Mouse (Mus musculus): Measurements from ENCODE around the gene Sept14. TPM values are rescaled to one million over a fixed set of nuclear protein-coding genes. Genes with fewer than 3 reads are reported as not detected.

Sept14 gene
- total and polyA plus RNA-seq, 3 experiments: not detected

DNA sequence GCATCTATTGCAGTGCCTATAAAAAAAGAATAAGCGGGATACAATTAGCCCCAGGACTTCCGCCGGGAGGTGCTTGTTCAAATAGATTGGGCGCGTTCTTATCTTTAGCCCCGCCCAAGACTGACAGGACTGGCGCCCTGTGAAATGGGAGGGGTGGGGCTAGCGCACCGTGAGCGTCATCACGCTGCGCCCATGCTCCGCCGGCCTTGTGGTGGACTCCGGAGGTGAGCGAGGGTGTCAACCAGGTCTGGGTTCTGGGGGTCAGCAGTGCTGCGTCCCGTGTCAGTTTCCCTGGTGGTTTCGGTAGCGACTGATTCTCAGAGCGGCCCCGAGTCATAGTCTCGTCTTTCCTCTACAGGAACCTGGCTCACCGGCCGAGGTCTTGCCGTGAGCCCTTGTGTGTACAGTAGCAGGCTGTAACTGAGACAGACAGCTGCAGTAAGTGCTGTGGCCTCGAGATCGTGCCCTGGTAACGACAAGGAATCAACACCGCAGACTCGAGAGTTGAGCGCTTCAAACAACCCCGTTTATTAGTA, 7.1 kb upstream of the Sept14 start, which contains the start of gene Mrps17 (continued):
- TF ChIP-seq GATA1 (IDR thresholded peaks at IDR 0.05; ENCODE audit: low read depth, low read length) (peak; percentile 95), SMC3 (IDR thresholded peaks at IDR 0.05; ENCODE audit: low read depth, low read length) (no peak; the same call in 1 of the 2 replicates), CHD1 (IDR thresholded peaks at IDR 0.05; ENCODE audit: low read depth, low read length) (no peak)

- Histone ChIP-seq H3K79me2 (ENCODE audit: control insufficient read depth, insufficient read depth, low read length, poor library complexity) (no peaks in the 10 kb centered on the region), H3K4me1 (ENCODE audit: control insufficient read depth in 1 of 2, insufficient read depth in 2 of 2, low read length in 2 of 2) (no peaks in the 10 kb centered on the region), H3K36me3 (ENCODE audit: control insufficient read depth in 1 of 2, insufficient read depth in 2 of 2, low read length in 2 of 2) (no peaks in the 10 kb centered on the region), H3K9ac (ENCODE audit: control insufficient read depth, low read depth, low read length, poor library complexity, severe bottlenecking) (no peak overlapping the region), H3K9me3 (replicated peaks; ENCODE audit: insufficient read depth, low read length) (no peaks in the 10 kb centered on the region), H3K27ac (ENCODE audit: control insufficient read depth, low read depth, low read length) (no peak overlapping the region), H3K27me3 (ENCODE audit: control insufficient read depth in 1 of 2, insufficient read depth in 2 of 2, low read length in 2 of 2) (peaks cover 2 to 8% of the 10 kb centered on the region in 2 experiments; a peak in 3 of 4 replicates), H3K4me3 (ENCODE audit: control insufficient read depth in 1 of 2, insufficient read depth in 1 of 2, low read depth in 2 of 2, low read length in 2 of 2) (no peak overlapping the region)
- no peak for TF ChIP-seq MAZ (IDR thresholded peaks at IDR 0.05; ENCODE audit: low read depth, low read length)
- TF ChIP-seq NELFE (IDR thresholded peaks at IDR 0.05; ENCODE audit: low read depth, low read length): no peak
- no peak for TF ChIP-seq POLR2AphosphoS2 (IDR thresholded peaks at IDR 0.05; ENCODE audit: low read length)
- no peak for TF ChIP-seq POLR2AphosphoS5 (IDR thresholded peaks at IDR 0.05; ENCODE audit: borderline replicate concordance, low read depth, low read length)
- no peak for TF ChIP-seq CTCF (IDR thresholded peaks at IDR 0.05 in 2 of 3, conservative IDR thresholded peaks at IDR 0.05 in 1 of 3; ENCODE audit: control insufficient read depth in 1 of 3, insufficient read depth in 1 of 3, low read depth in 2 of 3, low read length in 3 of 3, poor library complexity in 1 of 3, severe bottlenecking in 1 of 3)
- no peak for TF ChIP-seq RCOR1 (IDR thresholded peaks at IDR 0.05; ENCODE audit: low read depth, low read length)
- TF ChIP-seq MAX (IDR thresholded peaks at IDR 0.05; ENCODE audit: low read length): no peak
- TF ChIP-seq SIN3A (IDR thresholded peaks at IDR 0.05; ENCODE audit: low read length): no peak
- no peak for TF ChIP-seq CHD1 (IDR thresholded peaks at IDR 0.05; ENCODE audit: low read depth, low read length)
- TF ChIP-seq BHLHE40 (IDR thresholded peaks at IDR 0.05; ENCODE audit: borderline replicate concordance, low read depth, low read length): no peak
- TF ChIP-seq NRF1 (IDR thresholded peaks at IDR 0.05; ENCODE audit: insufficient read depth, low read depth, low read length, poor library complexity, severe bottlenecking): no peak
- no peak for TF ChIP-seq MYC (IDR thresholded peaks at IDR 0.05; ENCODE audit: low read depth, low read length)
- TF ChIP-seq MAFK (IDR thresholded peaks at IDR 0.05; ENCODE audit: borderline replicate concordance, low read depth, low read length): no peak
- no peak for TF ChIP-seq HCFC1 (IDR thresholded peaks at IDR 0.05; ENCODE audit: low read depth, low read length)
- TF ChIP-seq USF2 (IDR thresholded peaks at IDR 0.05; ENCODE audit: borderline replicate concordance in 1 of 2, insufficient read depth in 1 of 2, low read depth in 1 of 2, low read length in 2 of 2): no peak
- no peak for DNase-seq (ENCODE audit: low read depth, low spot score)
Measured at GRCm38 (mm10) chr5:129703368-129703767, 4.9 kb downstream of the Sept14 start.

DNA sequence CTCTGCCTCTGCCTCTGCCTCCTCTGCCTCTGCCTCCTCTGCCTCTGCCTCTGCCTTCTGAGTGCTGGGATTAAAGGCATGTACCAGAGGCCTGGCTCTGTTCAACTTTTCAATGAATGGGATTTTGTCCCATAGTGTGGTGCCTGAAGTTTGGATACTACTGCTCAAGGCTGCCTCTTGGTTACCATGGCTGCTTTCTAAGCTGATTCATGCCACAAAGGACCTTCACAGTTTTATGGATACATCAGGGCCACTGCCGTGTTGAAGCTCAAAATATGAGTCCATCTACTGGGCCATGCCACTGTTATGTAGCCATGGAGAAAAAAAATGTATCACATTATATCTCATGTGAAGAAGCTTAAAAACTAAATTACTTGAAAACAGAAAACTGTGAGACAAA, 6.6 kb downstream of the Sept14 start:
- H3K9ac ChIP-seq (ENCODE audit: control insufficient read depth, low read depth, low read length, poor library complexity, severe bottlenecking): no peak overlapping the region
- H3K4me1 ChIP-seq (ENCODE audit: control insufficient read depth in 1 of 2, insufficient read depth in 2 of 2, low read length in 2 of 2): no peaks in the 10 kb centered on the region
- no peak overlapping the region for H3K4me3 ChIP-seq (ENCODE audit: control insufficient read depth in 1 of 2, insufficient read depth in 1 of 2, low read depth in 2 of 2, low read length in 2 of 2)
- no peak overlapping the region for H3K27ac ChIP-seq (ENCODE audit: control insufficient read depth, low read depth, low read length)
- peaks cover 2 to 8% of the 10 kb centered on the region in 2 experiments; a peak in 3 of 4 replicates for H3K27me3 ChIP-seq (ENCODE audit: control insufficient read depth in 1 of 2, insufficient read depth in 2 of 2, low read length in 2 of 2)
- DNase-seq (ENCODE audit: low read depth, low spot score): no peak
- H3K79me2 ChIP-seq (ENCODE audit: control insufficient read depth, insufficient read depth, low read length, poor library complexity): no peaks in the 10 kb centered on the region
- no peaks in the 10 kb centered on the region for H3K36me3 ChIP-seq (ENCODE audit: control insufficient read depth in 1 of 2, insufficient read depth in 2 of 2, low read length in 2 of 2)
- H3K9me3 ChIP-seq (replicated peaks; ENCODE audit: insufficient read depth, low read length): no peaks in the 10 kb centered on the region
- TF ChIP-seq CTCF (IDR thresholded peaks at IDR 0.05 in 2 of 3, conservative IDR thresholded peaks at IDR 0.05 in 1 of 3; ENCODE audit: control insufficient read depth in 1 of 3, insufficient read depth in 1 of 3, low read depth in 2 of 3, low read length in 3 of 3, poor library complexity in 1 of 3, severe bottlenecking in 1 of 3) (no peak), GATA1 (IDR thresholded peaks at IDR 0.05; ENCODE audit: low read depth, low read length) (no peak), POLR2AphosphoS5 (IDR thresholded peaks at IDR 0.05; ENCODE audit: borderline replicate concordance, low read depth, low read length) (no peak), BHLHE40 (IDR thresholded peaks at IDR 0.05; ENCODE audit: borderline replicate concordance, low read depth, low read length) (no peak), UBTF (IDR thresholded peaks at IDR 0.05; ENCODE audit: borderline replicate concordance, insufficient read depth, low read depth, low read length) (no peak), ELF1 (IDR thresholded peaks at IDR 0.05; ENCODE audit: low read depth, low read length) (no peak), E2F4 (IDR thresholded peaks at IDR 0.05; ENCODE audit: borderline replicate concordance, low read depth, low read length) (no peak), MEF2A (IDR thresholded peaks at IDR 0.05; ENCODE audit: extremely low read depth, insufficient replicate concordance, low read depth, low read length, poor library complexity, severe bottlenecking) (no peak), MAFK (IDR thresholded peaks at IDR 0.05; ENCODE audit: borderline replicate concordance, low read depth, low read length) (no peak), ZNF384 (IDR thresholded peaks at IDR 0.05; ENCODE audit: low read depth, low read length) (no peak), POLR2A (IDR thresholded peaks at IDR 0.05; ENCODE audit: control insufficient read depth in 1 of 2, insufficient read depth in 1 of 2, low read depth in 1 of 2, low read length in 2 of 2, poor library complexity in 1 of 2) (no peak), ZMIZ1 (IDR thresholded peaks at IDR 0.05; ENCODE audit: low read depth, low read length) (no peak), HCFC1 (IDR thresholded peaks at IDR 0.05; ENCODE audit: low read depth, low read length) (no peak), SIN3A (IDR thresholded peaks at IDR 0.05; ENCODE audit: low read length) (no peak), MYC (IDR thresholded peaks at IDR 0.05; ENCODE audit: low read depth, low read length) (no peak), CHD2 (IDR thresholded peaks at IDR 0.05; ENCODE audit: low read length) (no peak), RCOR1 (IDR thresholded peaks at IDR 0.05; ENCODE audit: low read depth, low read length) (no peak), CHD1 (IDR thresholded peaks at IDR 0.05; ENCODE audit: low read depth, low read length) (no peak), RAD21 (IDR thresholded peaks at IDR 0.05; ENCODE audit: low read depth, low read length) (no peak)
